Mouse (Mus musculus) thymus, adult 2 months (tissue): Measurements from ENCODE around the gene Ctrc. TPM values are rescaled to one million over a fixed set of nuclear protein-coding genes. Genes with fewer than 3 reads are reported as not detected.

ENCODE experiments used
- DNase-seq: peaks from one replicate; pipeline ENCODE4 v3.0.0; 2021
- H3K27ac ChIP-seq: fragments of 200-500 bp; 2 replicates; pipeline ENCODE4 v1.5.1; 2012; ENCODE audit warnings: low read length, control low read depth; ENCODE audit not compliant: control insufficient read depth, insufficient read depth
- H3K27me3 ChIP-seq: fragments of 200-500 bp; 2 replicates; pipeline ENCODE4 v1.6.1; 2012; ENCODE audit warnings: mild to moderate bottlenecking, low read length, moderate library complexity, mixed read lengths; ENCODE audit not compliant: control insufficient read depth, insufficient read depth
- H3K36me3 ChIP-seq: fragments of 200-500 bp; 2 replicates; pipeline ENCODE4 v1.6.1; 2012; ENCODE audit warnings: mild to moderate bottlenecking, low read length, moderate library complexity; ENCODE audit not compliant: control insufficient read depth, insufficient read depth
- H3K4me1 ChIP-seq: fragments of 200-500 bp; replicated peaks from 2 replicates; pipeline ENCODE4 v1.6.1; 2012; ENCODE audit warnings: low read length; ENCODE audit not compliant: control insufficient read depth, insufficient read depth
- H3K4me3 ChIP-seq: fragments of 200-500 bp; 2 replicates; pipeline ENCODE4 v1.5.1; 2012; ENCODE audit warnings: mild to moderate bottlenecking, low read length, control low read depth, moderate library complexity; ENCODE audit not compliant: control insufficient read depth, insufficient read depth
- CTCF ChIP-seq: fragments of 200-500 bp; IDR thresholded peaks from 2 replicates; pipeline ENCODE4 v1.5.1; 2012; ENCODE audit warnings: mild to moderate bottlenecking, control low read depth, low read length, moderate library complexity, borderline replicate concordance; ENCODE audit not compliant: control insufficient read depth, poor library complexity, insufficient read depth; ENCODE audit errors: extremely low read depth
- POLR2A ChIP-seq: fragments of 200-500 bp; IDR thresholded peaks from 2 replicates; pipeline ENCODE4 v1.6.1; 2012; ENCODE audit warnings: mild to moderate bottlenecking, low read length, control low read depth, moderate library complexity; ENCODE audit not compliant: control insufficient read depth, poor library complexity, insufficient read depth; ENCODE audit errors: extremely low read depth
- WGBS: fragments of 180-500 bp; shearing (Covaris S2); methylation state at CpG from one replicate; pipeline ENCODE4 v1.1.7; 2018; 5-methylcytosine and 5-hydroxymethylcytosine counted together
- polyA plus RNA-seq: library from polyadenylated mRNA; depleted of rRNA; stranded (reverse); fragments of >200 nt; gene quantifications from 2 replicates; pipeline ENCODE4 v1.2.3, GENCODE M21; 2012

Ctrc gene
- polyA plus RNA-seq, 1 experiment: 0.35 TPM

GRCm38 (mm10) chr4:141791951-141792350 is 54.2 kb downstream of the Ctrc start:
- H3K4me3 ChIP-seq: no peak overlapping the region
- 79% methylated on average over 8 of the region's 8 CpGs for WGBS
- H3K36me3 ChIP-seq: no peaks in the 10 kb centered on the region
- no peak overlapping the region for H3K27ac ChIP-seq
- TF ChIP-seq CTCF: no peak
- TF ChIP-seq POLR2A: no peak
- H3K27me3 ChIP-seq: no peaks in the 10 kb centered on the region
- DNase-seq: no peak
- peaks cover 11% of the 10 kb centered on the region for H3K4me1 ChIP-seq

DNA sequence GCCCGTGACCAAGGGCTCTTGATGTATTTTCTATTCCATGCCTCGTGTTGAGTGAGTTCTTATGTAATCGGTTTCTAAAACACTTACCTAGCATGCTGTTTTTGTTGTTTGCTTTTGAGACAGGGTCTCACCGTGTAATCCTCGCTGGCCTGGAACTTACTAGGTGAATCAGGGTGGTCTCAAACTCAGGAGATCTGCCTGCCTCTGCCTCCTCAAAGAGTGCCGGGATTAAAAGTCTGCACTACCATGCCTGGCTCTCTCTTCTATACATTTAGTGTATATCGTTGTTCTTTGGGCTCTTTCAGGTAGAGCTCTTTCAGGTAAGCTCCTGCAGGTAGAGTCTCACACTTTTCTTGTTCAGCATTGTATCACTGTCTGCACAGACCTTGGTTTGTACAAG is 54.7 kb downstream of the Ctrc start:
- 92% methylated on average over 7 of the region's 7 CpGs for WGBS
- H3K4me3 ChIP-seq: no peak overlapping the region
- H3K36me3 ChIP-seq: no peaks in the 10 kb centered on the region
- no peak overlapping the region for H3K27ac ChIP-seq
- H3K27me3 ChIP-seq: no peaks in the 10 kb centered on the region
- no peak for DNase-seq
- TF ChIP-seq CTCF (no peak), POLR2A (no peak)
- peaks cover 11% of the 10 kb centered on the region for H3K4me1 ChIP-seq

GRCm38 (mm10) chr4:141790524-141790990 is 55.6 kb downstream of the Ctrc start, which contains the start of gene Dnajc16:
Gene Dnajc16, minus strand, starts transcription at chr4:141790931.
- Histone ChIP-seq H3K27ac (0 out of 2 replicates have a peak within 1 kb of the TSS, but pooled peaks have one; percentile 6), H3K4me1 (peaks cover 11% of the 10 kb centered on the region), H3K27me3 (no peaks in the 10 kb centered on the region), H3K4me3 (peak within 1 kb of the TSS; percentile 71), H3K36me3 (no peaks in the 10 kb centered on the region)
- WGBS: under 1% methylated on average over 42 of the region's 42 CpGs
- peak; percentile 94 for DNase-seq
- TF ChIP-seq CTCF: no peak
- TF ChIP-seq POLR2A: peak; percentile 70; the same call in 1 of the 2 replicates

DNA sequence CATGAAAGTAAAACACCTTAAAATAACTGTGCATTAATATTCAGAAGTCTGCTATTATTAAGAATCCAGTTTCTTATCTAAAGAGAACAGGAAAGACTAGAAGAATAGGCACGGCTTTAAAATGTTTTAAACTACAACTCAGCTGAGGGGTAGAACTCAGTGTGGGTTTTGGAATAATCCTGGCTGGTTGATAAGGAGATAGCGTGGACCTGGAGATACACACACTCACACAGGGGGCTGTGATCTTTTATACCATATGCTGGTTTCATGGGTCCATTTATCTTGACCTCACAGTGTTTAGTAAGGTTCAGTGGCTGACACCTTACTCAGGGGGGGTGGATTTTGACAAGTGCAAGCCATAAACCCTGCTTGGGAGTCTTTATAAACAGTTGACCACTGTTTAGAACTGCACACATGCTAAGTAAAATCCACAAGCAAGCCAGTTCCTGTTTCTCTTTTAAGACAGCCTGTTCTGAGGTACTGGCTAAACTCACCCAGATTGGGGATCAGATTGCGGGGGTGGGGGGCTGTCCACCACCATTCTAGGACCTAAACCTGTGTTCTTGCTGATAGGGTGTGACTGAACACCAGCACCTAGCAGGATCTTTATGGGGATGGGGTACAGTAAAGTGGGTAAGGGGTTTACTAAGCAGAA is 56.5 kb downstream of the Ctrc start:
- Histone ChIP-seq H3K27ac (0 out of 2 replicates have a peak overlapping the region, but pooled peaks have one; percentile 6), H3K27me3 (no peaks in the 10 kb centered on the region), H3K36me3 (no peaks in the 10 kb centered on the region), H3K4me3 (peak overlapping the region; percentile 71), H3K4me1 (peaks cover 11% of the 10 kb centered on the region)
- no peak for DNase-seq
- 35% methylated on average over 3 of the region's 3 CpGs for WGBS
- no peak for TF ChIP-seq CTCF
- TF ChIP-seq POLR2A: no peak

DNA sequence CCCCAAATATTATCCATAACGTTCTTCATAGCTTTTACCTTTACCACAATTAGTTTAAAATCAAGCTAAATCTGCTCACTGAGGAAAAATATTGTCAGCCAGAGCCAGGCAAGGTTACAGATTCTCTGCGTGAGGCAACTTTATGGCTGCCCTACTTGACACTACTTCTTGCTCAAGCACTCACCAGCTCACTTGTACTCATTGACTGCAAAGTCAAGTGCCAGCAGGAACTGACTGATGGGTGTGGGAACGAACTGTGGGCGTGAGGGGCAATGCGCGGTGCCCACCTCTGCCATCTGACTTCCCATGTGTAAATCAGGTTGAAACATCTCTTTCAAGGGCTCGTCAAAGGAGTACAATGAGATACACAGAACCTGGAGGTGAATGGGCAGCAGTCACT is 58.7 kb downstream of the Ctrc start:
- no peak overlapping the region for H3K27ac ChIP-seq
- peaks cover 16% of the 10 kb centered on the region for H3K36me3 ChIP-seq
- DNase-seq: no peak
- H3K4me3 ChIP-seq: no peak overlapping the region
- H3K27me3 ChIP-seq: no peaks in the 10 kb centered on the region
- no peak for TF ChIP-seq POLR2A
- no peak for TF ChIP-seq CTCF
- peaks cover 7% of the 10 kb centered on the region for H3K4me1 ChIP-seq
- 95% methylated on average over 7 of the region's 7 CpGs for WGBS

GRCm38 (mm10) chr4:141787046-141787445 is 59.1 kb downstream of the Ctrc start:
- Histone ChIP-seq H3K27ac (no peak overlapping the region), H3K36me3 (peaks cover 19% of the 10 kb centered on the region), H3K4me1 (peaks cover 7% of the 10 kb centered on the region)

More at GRCm38 (mm10) chr4:141787046-141787445, 59.1 kb downstream of the Ctrc start:
- no peak for DNase-seq
- no peak overlapping the region for H3K4me3 ChIP-seq
- no peaks in the 10 kb centered on the region for H3K27me3 ChIP-seq
- WGBS: 90% methylated on average over 6 of the region's 6 CpGs
- TF ChIP-seq CTCF (no peak), POLR2A (no peak)
